Mouse (Mus musculus) neural tube, embryonic 11.5 days (tissue): ENCODE measurements around the gene Slc44a5. TPM values are rescaled to one million over a fixed set of nuclear protein-coding genes. Genes with fewer than 3 reads are reported as not detected.
A peak's percentile ranks its signal among the peaks of the same experiment; 100 is the strongest.

Source experiments
- ATAC-seq: fragments of 200-750 bp; cut with Nextera tagmentation; 2 replicates; pipeline ENCODE4 v1.8.0; 2017; ENCODE audit warnings: moderate number of reproducible peaks, mild to moderate bottlenecking, moderate TSS enrichment, moderate library complexity; ENCODE audit not compliant: insufficient read depth, low FRiP score, low TSS enrichment
- DNase-seq: peaks from one replicate; pipeline ENCODE4 v3.0.0-alpha.2; 2015; ENCODE audit warnings: low spot score
- H3K27ac ChIP-seq: fragments of 300-500 bp; sonication (generic); 2 replicates; pipeline ENCODE4 v1.5.1; 2014; ENCODE audit warnings: low read depth, mild to moderate bottlenecking, low read length
- H3K27me3 ChIP-seq: fragments of 300-500 bp; sonication (generic); 2 replicates; pipeline ENCODE4 v1.6.1; 2014; ENCODE audit warnings: mild to moderate bottlenecking, low read length, mixed read lengths; ENCODE audit not compliant: control insufficient read depth, insufficient read depth
- H3K36me3 ChIP-seq: fragments of 300-500 bp; sonication (generic); 2 replicates; pipeline ENCODE4 v1.6.1; 2014; ENCODE audit warnings: mild to moderate bottlenecking, low read length, moderate library complexity, mixed read lengths; ENCODE audit not compliant: control insufficient read depth, insufficient read depth
- H3K4me1 ChIP-seq: fragments of 300-500 bp; sonication (generic); 2 replicates; pipeline ENCODE4 v1.6.1; 2014; ENCODE audit warnings: low read length, mixed read lengths; ENCODE audit not compliant: control insufficient read depth, insufficient read depth
- H3K4me2 ChIP-seq: fragments of 300-500 bp; sonication (generic); 2 replicates; pipeline ENCODE4 v1.6.1; 2014; ENCODE audit warnings: low read depth, mild to moderate bottlenecking, moderate library complexity
- H3K4me3 ChIP-seq: fragments of 300-500 bp; sonication (generic); 2 replicates; pipeline ENCODE4 v1.5.1; 2014; ENCODE audit warnings: low read depth, low read length
- H3K9ac ChIP-seq: fragments of 300-500 bp; sonication (generic); 2 replicates; pipeline ENCODE4 v1.6.1; 2014; ENCODE audit warnings: mild to moderate bottlenecking, low read length
- H3K9me3 ChIP-seq: fragments of 300-500 bp; sonication (generic); 2 replicates; pipeline ENCODE4 v1.6.1; 2016; ENCODE audit warnings: low read length; ENCODE audit not compliant: control insufficient read depth
- WGBS: fragments of 180-500 bp; shearing (Covaris S2); extraction: QIAGEN DNeasy Blood & Tissue Kit; methylation state at CpG from one replicate; pipeline ENCODE4 v1.1.7; 2014; 5-methylcytosine and 5-hydroxymethylcytosine counted together
- polyA plus RNA-seq: library from polyadenylated mRNA; unstranded; fragments of >200 nt; fragmentation: Nextera tagmentation; extraction: Ambion mirVana; gene quantifications from 2 replicates; pipeline ENCODE4 v1.2.1, GENCODE M21; 2014

The Slc44a5 gene
- polyA plus RNA-seq, 1 experiment from 2014 or later, result 3.7 TPM

GRCm38 (mm10) chr3:154174766-154175165 is 201.5 kb downstream of the Slc44a5 start:
- H3K4me3 ChIP-seq, result no peak overlapping the region
- no peak overlapping the region for H3K4me2 ChIP-seq
- no peaks in the 10 kb centered on the region for H3K27me3 ChIP-seq
- H3K36me3 ChIP-seq, result no peaks in the 10 kb centered on the region
- no peak overlapping the region for H3K27ac ChIP-seq
- no peaks in the 10 kb centered on the region for H3K4me1 ChIP-seq
- H3K9me3 ChIP-seq, result no peaks in the 10 kb centered on the region
- WGBS, result 88% methylated on average over 7 of the region's 7 CpGs
- no peak for ATAC-seq
- no peak for DNase-seq
- H3K9ac ChIP-seq, result no peak overlapping the region

DNA sequence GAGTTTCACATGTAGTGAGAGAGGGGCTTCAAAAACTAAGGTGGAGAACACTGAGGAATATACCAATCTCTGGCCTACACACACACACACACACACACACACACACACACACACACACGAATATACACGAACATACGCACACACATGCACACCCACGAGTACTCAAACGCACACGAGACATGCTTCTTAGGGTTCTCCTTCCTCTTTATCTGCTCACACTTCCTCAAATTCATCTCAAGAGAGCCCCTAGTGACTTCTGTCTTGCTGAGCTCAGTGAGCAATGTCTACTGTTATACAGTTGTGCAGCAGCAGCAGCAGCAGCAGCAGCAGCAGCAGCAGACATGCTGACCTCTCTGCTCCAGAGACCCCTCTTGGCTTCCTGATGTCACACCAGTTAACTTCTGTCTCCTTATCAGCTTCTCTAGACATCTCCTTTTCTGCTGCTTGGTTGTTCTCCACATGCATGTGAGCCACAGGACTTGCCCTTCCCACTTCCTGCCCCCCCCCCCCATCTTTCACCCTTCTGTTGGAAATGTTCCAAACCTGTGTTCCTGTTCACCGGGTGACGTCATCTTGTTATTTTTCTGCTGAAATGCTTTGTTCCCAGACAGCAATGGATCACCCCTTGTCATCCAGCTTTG is 204.5 kb downstream of the Slc44a5 start:
- 80% methylated on average over 8 of the region's 8 CpGs for WGBS
- no peak for DNase-seq

DNA sequence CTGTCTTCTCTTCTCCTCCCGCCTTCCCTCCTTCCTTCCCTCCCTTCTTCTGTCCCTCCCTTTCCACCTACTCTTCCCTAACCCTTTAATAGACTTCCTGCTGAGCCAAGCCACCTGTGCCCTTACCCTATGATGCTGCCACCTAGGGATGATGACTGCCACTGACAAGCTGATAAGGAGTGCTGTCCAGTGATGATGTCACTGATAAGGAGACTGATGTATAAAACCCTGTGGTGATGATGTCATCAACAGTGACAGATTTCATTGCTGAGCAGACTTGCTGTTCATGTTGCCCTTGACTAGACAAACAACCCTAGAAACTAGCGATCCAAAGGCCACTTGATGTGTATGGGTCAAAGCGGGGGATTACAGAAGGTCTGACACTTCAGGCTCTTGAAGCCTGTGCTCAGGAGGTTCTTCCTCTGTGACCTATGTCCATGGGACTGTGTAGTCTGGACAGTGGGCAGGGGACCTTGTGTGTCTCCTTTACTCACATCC is 206.2 kb downstream of the Slc44a5 start:
- Histone ChIP-seq H3K9ac (no peak overlapping the region), H3K4me1 (no peaks in the 10 kb centered on the region), H3K27ac (no peak overlapping the region), H3K36me3 (no peaks in the 10 kb centered on the region), H3K4me3 (no peak overlapping the region), H3K4me2 (no peak overlapping the region), H3K27me3 (no peaks in the 10 kb centered on the region), H3K9me3 (no peaks in the 10 kb centered on the region)
- ATAC-seq (no peak), DNase-seq (no peak)
- 95% methylated on average over 2 of the region's 3 CpGs for WGBS

More for the DNA sequence above, 204.5 kb downstream of the Slc44a5 start:
- ATAC-seq, result no peak
- Histone ChIP-seq H3K9me3 (no peaks in the 10 kb centered on the region), H3K27me3 (no peaks in the 10 kb centered on the region), H3K9ac (no peak overlapping the region), H3K4me3 (no peak overlapping the region), H3K4me2 (no peak overlapping the region), H3K4me1 (no peaks in the 10 kb centered on the region), H3K27ac (no peak overlapping the region), H3K36me3 (no peaks in the 10 kb centered on the region)

DNA sequence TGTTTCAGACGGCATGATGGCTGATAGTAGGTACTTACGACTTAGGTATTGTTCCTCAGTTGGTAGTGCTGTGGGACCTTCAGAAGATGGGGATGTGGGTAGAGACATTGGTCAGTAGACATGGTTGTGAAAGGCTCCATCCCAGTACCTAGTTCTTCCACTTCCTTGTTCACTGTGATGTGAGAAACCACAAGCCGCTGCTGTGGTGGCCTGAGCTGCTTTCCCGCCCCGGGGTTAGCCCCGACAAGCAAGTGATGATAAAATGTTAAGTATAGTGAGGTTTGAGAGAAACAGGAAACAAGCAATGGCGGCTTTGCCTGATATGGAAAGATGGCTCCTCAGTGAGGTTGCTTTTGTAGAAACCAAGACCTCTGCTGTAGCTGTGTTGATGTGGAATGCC is 209.8 kb downstream of the Slc44a5 start:
- H3K27me3 ChIP-seq, result no peaks in the 10 kb centered on the region
- no peak overlapping the region for H3K9ac ChIP-seq
- ATAC-seq, result no peak
- no peaks in the 10 kb centered on the region for H3K36me3 ChIP-seq
- H3K4me2 ChIP-seq, result no peak overlapping the region
- no peak for DNase-seq
- H3K4me1 ChIP-seq, result no peaks in the 10 kb centered on the region
- no peak overlapping the region for H3K4me3 ChIP-seq
- WGBS, result 94% methylated on average over 7 of the region's 7 CpGs
- H3K9me3 ChIP-seq, result no peaks in the 10 kb centered on the region
- no peak overlapping the region for H3K27ac ChIP-seq

GRCm38 (mm10) chr3:154183957-154184356 is 210.7 kb downstream of the Slc44a5 start:
- no peaks in the 10 kb centered on the region for H3K9me3 ChIP-seq
- H3K4me1 ChIP-seq, result no peaks in the 10 kb centered on the region
- WGBS, result 84% methylated on average over 9 of the region's 9 CpGs
- H3K36me3 ChIP-seq, result no peaks in the 10 kb centered on the region
- ATAC-seq, result no peak
- DNase-seq, result no peak
- no peak overlapping the region for H3K9ac ChIP-seq
- H3K27me3 ChIP-seq, result no peaks in the 10 kb centered on the region
- no peak overlapping the region for H3K4me3 ChIP-seq
- H3K4me2 ChIP-seq, result no peak overlapping the region
- H3K27ac ChIP-seq, result no peak overlapping the region

- WGBS, result 77% methylated on average over 9 of the region's 9 CpGs
- Histone ChIP-seq H3K4me3 (no peak overlapping the region), H3K9me3 (no peaks in the 10 kb centered on the region), H3K4me2 (no peak overlapping the region), H3K27ac (no peak overlapping the region), H3K27me3 (no peaks in the 10 kb centered on the region), H3K4me1 (no peaks in the 10 kb centered on the region), H3K9ac (no peak overlapping the region), H3K36me3 (no peaks in the 10 kb centered on the region)
- no peak for ATAC-seq
- no peak for DNase-seq
Measured at GRCm38 (mm10) chr3:154188668-154189067, 215.4 kb downstream of the Slc44a5 start.

DNA sequence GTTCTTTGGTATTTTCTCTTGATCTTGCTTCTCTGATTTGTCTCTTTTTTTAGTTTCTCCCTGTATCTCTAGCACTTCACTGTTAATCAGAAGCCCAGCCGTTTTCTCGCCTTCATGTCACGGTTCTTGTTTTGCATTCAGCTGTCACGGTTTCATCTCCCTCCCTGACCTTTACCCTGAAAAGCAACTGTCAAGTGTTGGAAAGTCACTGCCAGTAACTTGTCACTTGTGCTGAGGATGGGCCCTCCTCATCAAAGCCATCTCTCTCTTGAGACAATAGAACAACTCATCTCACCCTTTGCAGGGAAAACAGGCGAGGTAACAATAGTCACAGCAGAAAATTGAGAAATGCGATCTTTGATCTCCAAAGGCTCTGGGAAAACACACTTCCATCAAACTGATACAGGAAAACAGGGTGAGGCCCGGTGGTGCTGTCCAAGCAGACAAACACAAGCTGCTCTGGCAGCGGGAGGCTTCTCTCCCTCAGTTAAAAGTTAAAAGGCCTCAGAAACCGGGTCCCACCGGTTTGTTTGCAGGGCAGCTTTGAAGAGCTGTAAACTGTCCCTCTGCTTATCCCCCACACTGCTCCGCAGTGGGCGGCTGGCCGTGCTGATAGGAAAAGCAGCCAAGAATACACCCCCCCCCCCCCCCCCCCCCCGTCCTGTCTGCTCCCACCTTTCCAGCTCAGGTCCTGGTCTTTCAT is 219.2 kb downstream of the Slc44a5 start:
- Histone ChIP-seq H3K9me3 (no peaks in the 10 kb centered on the region), H3K9ac (no peak overlapping the region), H3K4me2 (no peak overlapping the region), H3K4me1 (no peaks in the 10 kb centered on the region), H3K27ac (no peak overlapping the region), H3K4me3 (no peak overlapping the region), H3K36me3 (no peaks in the 10 kb centered on the region), H3K27me3 (no peaks in the 10 kb centered on the region)
- WGBS, result 5% methylated on average over 13 of the region's 14 CpGs
- DNase-seq, result no peak
- ATAC-seq, result 0 out of 2 replicates have a peak, but pooled peaks have one; percentile 32

DNA sequence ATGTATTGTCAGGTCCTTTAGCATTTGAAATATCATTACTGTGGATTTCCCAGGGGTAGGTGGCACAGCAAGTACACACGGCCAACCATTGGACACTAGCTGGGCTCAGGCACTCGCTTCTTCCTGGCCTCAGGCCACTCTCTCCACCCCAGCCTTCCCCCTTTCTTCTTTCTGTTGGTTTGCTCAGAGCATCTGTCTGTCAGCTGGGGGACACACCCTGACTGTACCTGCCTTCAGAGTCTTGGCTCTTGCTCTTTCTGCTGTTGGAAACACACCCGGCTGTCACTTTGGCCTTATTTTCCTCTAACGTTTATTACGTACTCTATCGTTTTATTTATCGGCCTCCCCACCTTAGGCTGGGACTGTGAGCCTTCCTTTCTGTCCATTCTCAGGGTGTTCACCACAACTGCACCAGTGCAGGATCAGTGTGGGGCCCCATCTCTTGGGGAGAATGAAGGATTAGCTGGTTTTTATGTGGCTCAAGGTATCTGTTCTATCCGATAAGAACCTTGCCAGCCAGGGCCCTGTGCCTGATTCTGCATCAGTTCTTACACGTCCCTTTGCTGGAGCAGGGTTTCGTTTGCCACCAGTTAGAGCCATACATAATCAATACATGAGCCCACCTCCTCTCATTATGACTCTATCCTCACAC is 220.1 kb downstream of the Slc44a5 start:
- no peak overlapping the region for H3K9ac ChIP-seq
- no peak for DNase-seq

More for the DNA sequence above, 220.1 kb downstream of the Slc44a5 start:
- no peak for ATAC-seq
- no peaks in the 10 kb centered on the region for H3K9me3 ChIP-seq
- 55% methylated on average over 10 of the region's 10 CpGs for WGBS
- H3K4me1 ChIP-seq, result no peaks in the 10 kb centered on the region
- H3K4me2 ChIP-seq, result no peak overlapping the region
- no peaks in the 10 kb centered on the region for H3K27me3 ChIP-seq
- no peak overlapping the region for H3K4me3 ChIP-seq
- H3K27ac ChIP-seq, result no peak overlapping the region
- H3K36me3 ChIP-seq, result no peaks in the 10 kb centered on the region
